Mouse (Mus musculus) E14TG2a.4 (cell line): ENCODE data around the gene Fbxo36.

Source experiments
- CTCF ChIP-seq: conservative IDR thresholded peaks from 2 replicates; pipeline ENCODE4 v1.5.1; 2014; ENCODE audit warnings: low read length
- NANOG ChIP-seq: IDR thresholded peaks from 2 replicates; pipeline ENCODE4 v1.6.1; 2014; ENCODE audit warnings: borderline replicate concordance, low read length, mixed read lengths
- POU5F1 ChIP-seq: IDR thresholded peaks from 2 replicates; pipeline ENCODE4 v1.6.1; 2014; ENCODE audit warnings: low read length, borderline replicate concordance

DNA sequence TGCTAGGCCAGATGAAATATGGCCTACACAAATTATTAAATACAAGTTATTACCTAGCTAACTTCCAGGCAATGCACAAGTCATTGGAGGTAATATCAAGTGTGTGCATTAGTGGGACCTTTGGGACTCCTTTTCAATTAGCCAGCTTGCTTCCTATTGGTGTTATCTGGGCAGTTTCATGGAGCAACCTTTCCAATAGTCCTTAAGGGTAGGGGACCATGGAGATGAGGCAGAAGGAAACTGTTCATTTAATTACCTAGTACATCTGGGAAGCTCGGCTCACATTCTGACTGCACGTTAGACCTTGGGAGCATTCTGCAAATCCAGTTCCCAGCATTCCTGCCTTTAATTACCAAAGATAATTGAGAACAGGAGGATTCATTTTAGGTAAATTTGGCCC, 64.8 kb downstream of the Fbxo36 start:
- TF ChIP-seq CTCF (no peak), NANOG (no peak), POU5F1 (no peak)
